Mouse (Mus musculus): ENCODE results near the gene Asb16. TPM values are rescaled to one million over a fixed set of nuclear protein-coding genes. Genes with fewer than 3 reads are reported as not detected.

The Asb16 gene
- total and polyA plus RNA-seq, 2 experiments from 2014 or later: 0.41 to 2.6 TPM

DNA sequence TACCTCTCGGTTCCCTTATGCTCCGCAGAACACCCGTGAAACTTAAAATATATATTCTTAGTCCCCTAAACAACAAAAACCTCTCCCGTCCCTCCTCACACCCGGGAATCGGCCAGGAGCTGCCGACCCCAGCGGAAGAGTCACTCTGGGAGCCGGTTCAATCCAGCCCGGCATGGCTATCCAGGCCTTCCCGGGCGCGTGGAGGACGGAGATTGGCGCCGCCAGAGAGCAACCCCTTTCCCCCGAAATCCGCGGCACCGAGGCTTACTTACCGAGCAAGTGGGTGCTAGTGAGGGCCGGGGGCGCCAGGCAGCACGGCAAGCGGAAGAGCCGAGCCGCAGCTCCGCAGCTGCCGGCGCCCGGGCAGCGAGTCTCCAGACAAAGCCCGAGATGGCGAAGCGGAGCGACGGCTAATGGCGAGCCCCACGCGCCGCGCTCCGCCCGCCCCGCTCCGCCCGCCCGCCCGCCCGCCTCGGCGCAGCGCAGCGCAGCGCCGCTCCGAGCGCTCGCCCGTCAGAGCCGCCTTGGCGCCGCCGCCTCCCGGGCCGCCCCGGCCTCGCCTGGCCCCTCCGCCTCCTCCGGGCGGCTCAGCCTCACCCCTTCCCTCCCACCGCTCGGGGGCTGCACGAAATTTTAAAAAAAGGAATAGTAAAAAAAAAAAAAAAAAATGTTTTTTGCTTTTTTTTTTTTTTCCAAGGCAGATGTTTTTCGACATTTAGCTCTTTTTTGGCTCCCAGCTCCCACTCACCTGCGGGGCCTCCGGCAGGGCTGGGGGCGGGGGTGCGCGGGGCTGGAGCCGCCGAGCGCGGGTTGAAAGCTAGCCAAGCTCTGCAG, 50.2 kb downstream of the Asb16 start:
- H3K27me3 ChIP-seq (ENCODE audit: insufficient read depth, low read length): no peaks in the 10 kb centered on the region
- H3K4me1 ChIP-seq (ENCODE audit: insufficient read depth, low read length): peaks cover 11% of the 10 kb centered on the region; the same call in 1 of the 2 replicates
- H3K9me3 ChIP-seq (ENCODE audit: low read length): no peaks in the 10 kb centered on the region
- peak overlapping the region; percentile 99 for H3K27ac ChIP-seq
- peaks cover 8% of the 10 kb centered on the region for H3K36me3 ChIP-seq (ENCODE audit: insufficient read depth, low read length)
- no peak for TF ChIP-seq CTCF (IDR thresholded peaks at IDR 0.05; ENCODE audit: low read depth)
- under 1% methylated on average over 78 of the region's 84 CpGs for WGBS
- ATAC-seq (no peak), DNase-seq (ENCODE audit: low spot score) (peak; percentile 67)
- H3K4me3 ChIP-seq (ENCODE audit: low read length): peak overlapping the region; percentile 99
- H3K9ac ChIP-seq (replicated peaks; ENCODE audit: low read length): peak overlapping the region; percentile 100
- H3K4me2 ChIP-seq (ENCODE audit: low read depth, low read length): peak overlapping the region; percentile 85

- ATAC-seq (peak; percentile 63), DNase-seq (ENCODE audit: low spot score) (peak; percentile 92)
- WGBS: under 1% methylated on average over 25 of the region's 25 CpGs
These were observed 50.9 kb downstream of the Asb16 start, which contains the start of gene Ubtf for GRCm38 (mm10) chr11:102319410-102319792. Gene Ubtf, minus strand, starts transcription at chr11:102319742.

DNA sequence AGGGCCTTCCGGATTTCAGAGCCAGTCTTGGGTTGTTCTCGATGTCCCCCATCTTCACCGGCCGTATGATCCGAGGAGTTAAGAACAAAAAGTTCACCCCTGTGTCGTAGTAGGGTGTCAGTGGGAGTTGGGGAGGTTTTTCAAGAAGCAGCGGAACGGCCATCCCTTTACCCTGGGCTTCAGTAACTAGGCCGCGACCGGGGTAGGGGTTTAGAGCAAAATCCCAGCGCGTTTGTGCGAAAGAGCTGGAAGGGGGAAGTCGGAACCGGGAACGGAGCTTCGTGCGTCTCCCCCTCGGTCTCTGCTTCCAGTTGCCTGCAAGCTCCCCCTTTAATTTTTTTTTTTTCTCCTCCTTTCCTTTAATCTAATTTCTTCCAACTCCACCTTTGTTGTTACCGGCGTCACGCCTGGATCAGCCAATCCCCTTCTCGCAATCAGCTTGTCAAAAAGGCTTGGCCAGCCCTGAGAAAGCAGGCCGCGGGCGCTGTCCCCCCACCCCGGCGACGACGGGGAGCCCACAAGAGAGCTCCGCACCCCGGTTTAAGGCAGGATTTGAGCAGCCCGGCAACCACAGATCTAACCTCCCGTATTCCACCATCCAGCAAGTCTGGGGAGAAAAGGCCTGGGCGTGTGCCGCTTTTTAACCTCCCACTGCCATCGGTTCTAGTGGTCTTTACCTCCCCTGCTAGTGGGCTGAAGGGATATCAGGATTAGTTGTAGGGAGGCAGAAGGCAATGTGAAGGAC, 51.6 kb downstream of the Asb16 start:
- ATAC-seq (peak; percentile 41; the same call in 1 of the 2 replicates), DNase-seq (ENCODE audit: low spot score) (peak; percentile 93)
- H3K4me3 ChIP-seq (ENCODE audit: low read length): peak overlapping the region; percentile 99
- no peaks in the 10 kb centered on the region for H3K27me3 ChIP-seq (ENCODE audit: insufficient read depth, low read length)
- no peaks in the 10 kb centered on the region for H3K36me3 ChIP-seq (ENCODE audit: insufficient read depth, low read length)
- peak overlapping the region; percentile 99 for H3K27ac ChIP-seq
- peak overlapping the region; percentile 100 for H3K9ac ChIP-seq (replicated peaks; ENCODE audit: low read length)
- TF ChIP-seq CTCF (IDR thresholded peaks at IDR 0.05; ENCODE audit: low read depth): no peak
- H3K4me1 ChIP-seq (ENCODE audit: insufficient read depth, low read length): peaks cover 11% of the 10 kb centered on the region; the same call in 1 of the 2 replicates
- H3K9me3 ChIP-seq (ENCODE audit: low read length): no peaks in the 10 kb centered on the region
- under 1% methylated on average over 38 of the region's 38 CpGs for WGBS
- peak overlapping the region; percentile 85 for H3K4me2 ChIP-seq (ENCODE audit: low read depth, low read length)

More at GRCm38 (mm10) chr11:102319410-102319792, 50.9 kb downstream of the Asb16 start, which contains the start of gene Ubtf:
- peak within 1 kb of the TSS; percentile 99 for H3K4me3 ChIP-seq (ENCODE audit: low read length)
- no peaks in the 10 kb centered on the region for H3K9me3 ChIP-seq (ENCODE audit: low read length)
- no peak for TF ChIP-seq CTCF (IDR thresholded peaks at IDR 0.05; ENCODE audit: low read depth)
- H3K9ac ChIP-seq (replicated peaks; ENCODE audit: low read length): peak within 1 kb of the TSS; percentile 100
- H3K27ac ChIP-seq: peak within 1 kb of the TSS; percentile 99
- peaks cover 11% of the 10 kb centered on the region; the same call in 1 of the 2 replicates for H3K4me1 ChIP-seq (ENCODE audit: insufficient read depth, low read length)
- no peaks in the 10 kb centered on the region for H3K27me3 ChIP-seq (ENCODE audit: insufficient read depth, low read length)
- peaks cover 2% of the 10 kb centered on the region for H3K36me3 ChIP-seq (ENCODE audit: insufficient read depth, low read length)
- H3K4me2 ChIP-seq (ENCODE audit: low read depth, low read length): peak within 1 kb of the TSS; percentile 85

GRCm38 (mm10) chr11:102320686-102321005, 52.1 kb downstream of the Asb16 start:
- ATAC-seq: peak; percentile 24; the same call in 1 of the 2 replicates
- Histone ChIP-seq H3K9me3 (ENCODE audit: low read length) (no peaks in the 10 kb centered on the region), H3K4me2 (ENCODE audit: low read depth, low read length) (peak overlapping the region; percentile 85), H3K36me3 (ENCODE audit: insufficient read depth, low read length) (no peaks in the 10 kb centered on the region), H3K4me3 (ENCODE audit: low read length) (peak overlapping the region; percentile 99), H3K9ac (replicated peaks; ENCODE audit: low read length) (peak overlapping the region; percentile 100), H3K4me1 (ENCODE audit: insufficient read depth, low read length) (peaks cover 11% of the 10 kb centered on the region; the same call in 1 of the 2 replicates), H3K27me3 (ENCODE audit: insufficient read depth, low read length) (no peaks in the 10 kb centered on the region), H3K27ac (peak overlapping the region; percentile 99)
- TF ChIP-seq CTCF (IDR thresholded peaks at IDR 0.05; ENCODE audit: low read depth): peak; percentile 44
- 5% methylated on average over 10 of the region's 10 CpGs for WGBS
- peak; percentile 91 for DNase-seq (ENCODE audit: low spot score)

DNA sequence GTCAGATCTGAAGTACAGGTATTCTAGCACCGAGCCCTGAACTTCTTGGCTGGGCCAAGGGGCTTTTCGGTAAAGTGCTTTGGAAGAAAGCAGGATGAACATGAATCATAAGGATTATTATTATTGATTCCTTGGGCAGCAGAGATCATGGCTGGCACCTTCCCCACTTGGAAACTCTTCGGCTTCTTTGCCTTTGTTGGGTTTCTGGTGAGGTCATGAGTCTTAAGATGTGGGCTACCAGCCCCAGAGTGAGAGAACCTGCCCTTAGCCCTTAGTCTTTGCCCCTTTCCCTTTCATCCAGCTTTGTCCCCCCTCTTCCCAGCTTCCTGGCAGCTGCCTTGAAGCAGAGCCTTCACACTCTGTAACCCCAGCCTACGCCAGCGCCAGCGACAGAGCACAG, 53.4 kb downstream of the Asb16 start:
- ATAC-seq (no peak), DNase-seq (ENCODE audit: low spot score) (no peak)
- WGBS: 78% methylated on average over 6 of the region's 6 CpGs
- no peaks in the 10 kb centered on the region for H3K27me3 ChIP-seq (ENCODE audit: insufficient read depth, low read length)
- no peak overlapping the region for H3K27ac ChIP-seq
- H3K36me3 ChIP-seq (ENCODE audit: insufficient read depth, low read length): no peaks in the 10 kb centered on the region
- no peak for TF ChIP-seq CTCF (IDR thresholded peaks at IDR 0.05; ENCODE audit: low read depth)
- peaks cover 4% of the 10 kb centered on the region; the same call in 1 of the 2 replicates for H3K4me1 ChIP-seq (ENCODE audit: insufficient read depth, low read length)
- no peak overlapping the region for H3K4me3 ChIP-seq (ENCODE audit: low read length)
- H3K9me3 ChIP-seq (ENCODE audit: low read length): no peaks in the 10 kb centered on the region
- no peak overlapping the region for H3K4me2 ChIP-seq (ENCODE audit: low read depth, low read length)
- H3K9ac ChIP-seq (replicated peaks; ENCODE audit: low read length): no peak overlapping the region

DNA sequence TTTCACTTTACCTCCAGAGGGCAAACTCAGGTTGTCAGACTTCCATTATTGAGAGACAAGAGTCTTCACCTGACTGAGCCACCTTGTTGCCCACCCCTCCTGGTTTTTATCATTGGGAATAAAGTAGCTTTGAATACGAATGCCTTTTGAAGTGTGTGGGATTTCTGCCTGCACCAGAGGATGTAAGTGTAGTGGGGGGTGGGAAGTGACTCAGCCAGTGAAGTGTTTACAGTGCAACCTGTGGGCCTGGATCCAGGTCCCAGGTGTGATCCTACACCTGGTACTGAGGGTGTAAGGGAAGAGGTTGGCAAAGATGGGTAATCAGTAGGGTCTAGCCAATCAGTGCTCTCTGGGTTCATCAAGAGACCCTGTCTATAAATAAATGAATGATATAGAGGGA, 55.0 kb downstream of the Asb16 start:
- WGBS: 81% methylated on average over 1 of the region's 1 CpGs
- DNase-seq (ENCODE audit: low spot score) (no peak), ATAC-seq (no peak)
- Histone ChIP-seq H3K4me3 (ENCODE audit: low read length) (no peak overlapping the region), H3K4me1 (ENCODE audit: insufficient read depth, low read length) (peaks cover 4% of the 10 kb centered on the region; the same call in 1 of the 2 replicates), H3K4me2 (ENCODE audit: low read depth, low read length) (no peak overlapping the region), H3K9me3 (ENCODE audit: low read length) (no peaks in the 10 kb centered on the region), H3K27ac (no peak overlapping the region), H3K36me3 (ENCODE audit: insufficient read depth, low read length) (no peaks in the 10 kb centered on the region), H3K27me3 (ENCODE audit: insufficient read depth, low read length) (no peaks in the 10 kb centered on the region), H3K9ac (replicated peaks; ENCODE audit: low read length) (no peak overlapping the region)
- no peak for TF ChIP-seq CTCF (IDR thresholded peaks at IDR 0.05; ENCODE audit: low read depth)
